Mouse (Mus musculus): ENCODE data around the gene Tbx10.

DNA sequence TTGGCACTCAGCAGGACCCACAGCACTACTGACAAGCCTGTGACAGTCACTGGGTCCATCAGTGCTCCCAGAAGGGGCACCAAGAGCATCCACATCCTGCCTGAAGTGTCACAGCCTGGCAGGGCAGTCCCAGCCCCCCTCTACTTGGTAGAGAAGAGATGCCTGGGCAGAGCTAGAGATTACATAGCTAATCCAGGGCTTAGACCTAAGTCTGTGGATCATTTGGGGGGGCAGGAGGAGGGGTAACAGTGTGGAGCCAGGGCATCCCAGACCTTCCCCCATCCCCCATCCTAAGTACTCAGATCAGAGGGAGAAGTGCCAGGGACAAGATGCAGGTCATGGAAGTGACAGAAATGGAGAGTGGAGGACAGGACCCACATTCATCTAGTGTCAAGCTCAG lies 22.2 kb downstream of the Tbx10 start:
- TF ChIP-seq CTCF (IDR thresholded peaks at IDR 0.05; ENCODE audit: low read depth) (no peak), EP300 (optimal IDR thresholded peaks at IDR 0.05) (no peak)

Data from stomach, postnatal 0 days (tissue).